Mouse (Mus musculus) neural tube, embryonic 15.5 days (tissue): ENCODE data around the gene Ppp1r13b. TPM values are rescaled to one million over a fixed set of nuclear protein-coding genes. Genes with fewer than 3 reads are reported as not detected.

Source experiments
- ATAC-seq: fragments of 200-750 bp; cut with Nextera tagmentation; 2 replicates; pipeline ENCODE4 v1.8.0; 2017; ENCODE audit warnings: mild to moderate bottlenecking, moderate TSS enrichment, moderate library complexity; ENCODE audit not compliant: low FRiP score
- H3K27ac ChIP-seq: fragments of 300-500 bp; sonication (generic); replicated peaks from 2 replicates; pipeline ENCODE4 v1.5.1; 2015; ENCODE audit warnings: mild to moderate bottlenecking, inconsistent platforms
- H3K27me3 ChIP-seq: fragments of 300-500 bp; sonication (generic); replicated peaks from 2 replicates; pipeline ENCODE4 v1.6.1; 2015; ENCODE audit warnings: inconsistent platforms
- H3K36me3 ChIP-seq: fragments of 300-500 bp; sonication (generic); 2 replicates; pipeline ENCODE4 v1.6.1; 2015; ENCODE audit warnings: inconsistent platforms
- H3K4me1 ChIP-seq: fragments of 300-500 bp; sonication (generic); 2 replicates; pipeline ENCODE4 v1.6.1; 2015; ENCODE audit warnings: inconsistent platforms
- H3K4me2 ChIP-seq: fragments of 300-500 bp; sonication (generic); 2 replicates; pipeline ENCODE4 v1.6.1; 2015; ENCODE audit warnings: inconsistent platforms, mild to moderate bottlenecking, moderate library complexity
- H3K4me3 ChIP-seq: fragments of 300-500 bp; sonication (generic); replicated peaks from 2 replicates; pipeline ENCODE4 v1.5.1; 2015; ENCODE audit warnings: mild to moderate bottlenecking, inconsistent platforms
- H3K9ac ChIP-seq: fragments of 300-500 bp; sonication (generic); replicated peaks from 2 replicates; pipeline ENCODE4 v1.6.1; 2015; ENCODE audit warnings: mild to moderate bottlenecking, inconsistent platforms
- H3K9me3 ChIP-seq: fragments of 300-500 bp; sonication (generic); replicated peaks from 2 replicates; pipeline ENCODE4 v1.6.1; 2016; ENCODE audit warnings: inconsistent platforms
- WGBS: fragments of 180-500 bp; shearing (Covaris S2); methylation state at CpG from one replicate; pipeline ENCODE4 v1.1.7; 2015; ENCODE audit warnings: mixed read lengths; 5-methylcytosine and 5-hydroxymethylcytosine counted together
- polyA plus RNA-seq: library from polyadenylated mRNA; unstranded; fragments of >200 nt; fragmentation: Nextera tagmentation; extraction: Ambion mirVana; gene quantifications from 2 replicates; pipeline ENCODE4 v1.2.1, GENCODE M21; 2015

The Ppp1r13b gene
- polyA plus RNA-seq, 1 experiment from 2014 or later = 33.5 TPM

- Histone ChIP-seq H3K4me3 (no peak overlapping the region), H3K9ac (no peak overlapping the region), H3K27ac (no peak overlapping the region), H3K36me3 (no peaks in the 10 kb centered on the region), H3K4me1 (peaks cover 26% of the 10 kb centered on the region), H3K9me3 (no peaks in the 10 kb centered on the region), H3K27me3 (no peaks in the 10 kb centered on the region), H3K4me2 (no peak overlapping the region)
- ATAC-seq = no peak
- WGBS = 59% methylated on average over 7 of the region's 7 CpGs
Measured at GRCm38 (mm10) chr12:111896908-111897661, 10.8 kb downstream of the Ppp1r13b start.

GRCm38 (mm10) chr12:111894082-111894481 lies 13.8 kb downstream of the Ppp1r13b start:
- Histone ChIP-seq H3K9ac (no peak overlapping the region), H3K4me1 (peaks cover 17% of the 10 kb centered on the region), H3K4me3 (no peak overlapping the region), H3K27ac (peak overlapping the region; percentile 43; the same call in 1 of the 2 replicates), H3K4me2 (no peak overlapping the region), H3K36me3 (no peaks in the 10 kb centered on the region), H3K27me3 (no peaks in the 10 kb centered on the region), H3K9me3 (no peaks in the 10 kb centered on the region)
- WGBS = 73% methylated on average over 1 of the region's 1 CpGs
- ATAC-seq = no peak

GRCm38 (mm10) chr12:111892981-111893380 lies 14.9 kb downstream of the Ppp1r13b start:
- Histone ChIP-seq H3K27ac (no peak overlapping the region), H3K27me3 (no peaks in the 10 kb centered on the region), H3K4me3 (no peak overlapping the region), H3K36me3 (no peaks in the 10 kb centered on the region), H3K9ac (no peak overlapping the region), H3K9me3 (no peaks in the 10 kb centered on the region), H3K4me1 (peaks cover 20% of the 10 kb centered on the region), H3K4me2 (no peak overlapping the region)
- WGBS = 100% methylated on average over 1 of the region's 1 CpGs
- no peak for ATAC-seq

GRCm38 (mm10) chr12:111891800-111892199 lies 16.1 kb downstream of the Ppp1r13b start:
- 91% methylated on average over 4 of the region's 4 CpGs for WGBS
- Histone ChIP-seq H3K36me3 (no peaks in the 10 kb centered on the region), H3K4me1 (peaks cover 15% of the 10 kb centered on the region), H3K9ac (no peak overlapping the region), H3K27me3 (no peaks in the 10 kb centered on the region), H3K9me3 (no peaks in the 10 kb centered on the region), H3K4me2 (no peak overlapping the region), H3K27ac (no peak overlapping the region), H3K4me3 (no peak overlapping the region)
- ATAC-seq = no peak

GRCm38 (mm10) chr12:111889251-111889650 lies 18.7 kb downstream of the Ppp1r13b start:
- Histone ChIP-seq H3K9ac (no peak overlapping the region), H3K4me3 (no peak overlapping the region), H3K27me3 (no peaks in the 10 kb centered on the region), H3K9me3 (no peaks in the 10 kb centered on the region), H3K27ac (no peak overlapping the region), H3K4me2 (no peak overlapping the region), H3K4me1 (peaks cover 10% of the 10 kb centered on the region; the same call in 1 of the 2 replicates), H3K36me3 (no peaks in the 10 kb centered on the region)
- no peak for ATAC-seq
- 88% methylated on average over 3 of the region's 3 CpGs for WGBS

GRCm38 (mm10) chr12:111888303-111888864 lies 19.5 kb downstream of the Ppp1r13b start:
- H3K4me1 ChIP-seq = peaks cover 7% of the 10 kb centered on the region; the same call in 1 of the 2 replicates
- WGBS = 86% methylated on average over 4 of the region's 4 CpGs
- no peak overlapping the region for H3K4me2 ChIP-seq
- H3K27ac ChIP-seq = no peak overlapping the region
- ATAC-seq = no peak
- H3K4me3 ChIP-seq = no peak overlapping the region
- no peaks in the 10 kb centered on the region for H3K9me3 ChIP-seq
- H3K9ac ChIP-seq = no peak overlapping the region
- no peaks in the 10 kb centered on the region for H3K36me3 ChIP-seq
- H3K27me3 ChIP-seq = no peaks in the 10 kb centered on the region

- peaks cover 7% of the 10 kb centered on the region; the same call in 1 of the 2 replicates for H3K4me1 ChIP-seq
- no peaks in the 10 kb centered on the region for H3K27me3 ChIP-seq
- H3K36me3 ChIP-seq = no peaks in the 10 kb centered on the region
- H3K27ac ChIP-seq = no peak overlapping the region
- no peak for ATAC-seq
- no peaks in the 10 kb centered on the region for H3K9me3 ChIP-seq
- no peak overlapping the region for H3K9ac ChIP-seq
- WGBS = 81% methylated on average over 1 of the region's 1 CpGs
- H3K4me2 ChIP-seq = no peak overlapping the region
- no peak overlapping the region for H3K4me3 ChIP-seq
Measured at GRCm38 (mm10) chr12:111887005-111887404, 20.9 kb downstream of the Ppp1r13b start.

GRCm38 (mm10) chr12:111882852-111883251 lies 25.1 kb downstream of the Ppp1r13b start:
- no peaks in the 10 kb centered on the region for H3K36me3 ChIP-seq
- ATAC-seq = no peak
- H3K9me3 ChIP-seq = no peaks in the 10 kb centered on the region
- WGBS = 74% methylated on average over 4 of the region's 4 CpGs
- no peak overlapping the region for H3K9ac ChIP-seq
- no peak overlapping the region for H3K27ac ChIP-seq
- no peaks in the 10 kb centered on the region for H3K27me3 ChIP-seq
- H3K4me1 ChIP-seq = peaks cover 4% of the 10 kb centered on the region; the same call in 1 of the 2 replicates
- H3K4me3 ChIP-seq = no peak overlapping the region
- H3K4me2 ChIP-seq = no peak overlapping the region

GRCm38 (mm10) chr12:111882022-111882421 lies 25.9 kb downstream of the Ppp1r13b start:
- H3K9ac ChIP-seq = no peak overlapping the region
- no peak overlapping the region for H3K4me3 ChIP-seq
- peaks cover 4% of the 10 kb centered on the region; the same call in 1 of the 2 replicates for H3K4me1 ChIP-seq
- H3K27me3 ChIP-seq = no peaks in the 10 kb centered on the region
- no peaks in the 10 kb centered on the region for H3K9me3 ChIP-seq
- H3K27ac ChIP-seq = no peak overlapping the region
- H3K36me3 ChIP-seq = no peaks in the 10 kb centered on the region
- H3K4me2 ChIP-seq = no peak overlapping the region
- 82% methylated on average over 3 of the region's 3 CpGs for WGBS
- no peak for ATAC-seq

- ATAC-seq = no peak
- no peak overlapping the region for H3K4me2 ChIP-seq
- no peak overlapping the region for H3K9ac ChIP-seq
- 15% methylated on average over 3 of the region's 3 CpGs for WGBS
- no peak overlapping the region for H3K4me3 ChIP-seq
- no peak overlapping the region for H3K27ac ChIP-seq
- H3K9me3 ChIP-seq = no peaks in the 10 kb centered on the region
- no peaks in the 10 kb centered on the region for H3K36me3 ChIP-seq
- H3K4me1 ChIP-seq = no peaks in the 10 kb centered on the region
- no peaks in the 10 kb centered on the region for H3K27me3 ChIP-seq
Measured at GRCm38 (mm10) chr12:111878213-111878612, 29.7 kb downstream of the Ppp1r13b start.

- ATAC-seq = no peak
- H3K9me3 ChIP-seq = no peaks in the 10 kb centered on the region
- H3K4me3 ChIP-seq = no peak overlapping the region
- no peak overlapping the region for H3K27ac ChIP-seq
- no peak overlapping the region for H3K4me2 ChIP-seq
- H3K36me3 ChIP-seq = peaks cover 12% of the 10 kb centered on the region; the same call in 1 of the 2 replicates
- WGBS = 84% methylated on average over 3 of the region's 3 CpGs
- no peaks in the 10 kb centered on the region for H3K27me3 ChIP-seq
- H3K4me1 ChIP-seq = no peaks in the 10 kb centered on the region
- H3K9ac ChIP-seq = no peak overlapping the region
Measured at GRCm38 (mm10) chr12:111875499-111875898, 32.4 kb downstream of the Ppp1r13b start.

- Histone ChIP-seq H3K4me3 (no peak overlapping the region), H3K36me3 (peaks cover 14% of the 10 kb centered on the region; the same call in 1 of the 2 replicates), H3K9ac (no peak overlapping the region), H3K4me2 (no peak overlapping the region), H3K9me3 (no peaks in the 10 kb centered on the region), H3K27ac (no peak overlapping the region), H3K27me3 (no peaks in the 10 kb centered on the region), H3K4me1 (no peaks in the 10 kb centered on the region)
- 85% methylated on average over 1 of the region's 1 CpGs for WGBS
- no peak for ATAC-seq
Measured at GRCm38 (mm10) chr12:111874601-111875140, 33.2 kb downstream of the Ppp1r13b start.
